Mouse (Mus musculus) lung, adult 18-20 months (tissue): Measurements from ENCODE around the gene Zfp541.

ENCODE experiments used
- DNase-seq, 2 experiments: peaks; one replicate each; pipeline ENCODE4 v3.0.0; 2022; ENCODE audit warnings: mixed read lengths in 2 of 2

The Zfp541 gene

GRCm38 (mm10) chr7:16044531-16044930 is 17.1 kb upstream of the Zfp541 start:
- no peak for DNase-seq

DNA sequence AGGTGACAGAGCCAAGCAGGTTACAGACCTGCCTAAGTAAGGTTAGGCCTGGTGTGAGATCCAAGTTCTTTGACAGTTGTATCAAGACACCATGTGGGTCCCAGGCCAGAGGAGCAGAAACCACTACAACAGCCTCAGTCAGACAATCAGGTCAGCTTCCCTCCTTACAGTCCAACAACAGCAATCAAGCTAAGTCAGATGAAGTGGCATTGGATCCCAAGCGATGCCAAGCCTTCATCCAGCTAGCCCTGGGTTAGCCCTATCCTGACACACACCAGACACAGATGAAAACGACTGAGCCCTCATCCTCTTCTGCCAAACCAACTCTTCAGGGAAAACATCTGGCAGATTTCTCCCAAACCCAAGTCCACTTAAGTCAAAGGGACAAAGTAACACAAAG is 16.1 kb upstream of the Zfp541 start:
- DNase-seq: no peak

DNA sequence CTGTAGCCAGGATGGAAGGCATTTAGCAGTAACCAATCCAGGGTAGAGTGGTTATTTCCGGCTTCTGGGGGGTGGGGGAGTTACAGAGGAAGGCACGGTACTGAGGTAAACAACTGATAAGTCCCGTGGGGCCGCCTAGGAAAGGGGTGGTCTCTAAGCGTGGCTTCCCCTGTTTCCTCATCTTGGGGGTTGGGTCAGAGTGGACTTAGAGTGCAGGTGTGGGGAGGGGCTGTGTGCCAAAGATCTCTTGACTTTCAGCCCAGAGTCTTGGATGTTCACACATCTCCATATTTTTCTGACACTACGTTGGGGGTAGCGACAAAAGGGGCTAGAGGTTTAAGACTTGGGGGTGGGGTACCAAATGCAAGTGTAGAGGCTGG is 15.5 kb upstream of the Zfp541 start:
- peak; percentile 82 to 86 for DNase-seq

DNA sequence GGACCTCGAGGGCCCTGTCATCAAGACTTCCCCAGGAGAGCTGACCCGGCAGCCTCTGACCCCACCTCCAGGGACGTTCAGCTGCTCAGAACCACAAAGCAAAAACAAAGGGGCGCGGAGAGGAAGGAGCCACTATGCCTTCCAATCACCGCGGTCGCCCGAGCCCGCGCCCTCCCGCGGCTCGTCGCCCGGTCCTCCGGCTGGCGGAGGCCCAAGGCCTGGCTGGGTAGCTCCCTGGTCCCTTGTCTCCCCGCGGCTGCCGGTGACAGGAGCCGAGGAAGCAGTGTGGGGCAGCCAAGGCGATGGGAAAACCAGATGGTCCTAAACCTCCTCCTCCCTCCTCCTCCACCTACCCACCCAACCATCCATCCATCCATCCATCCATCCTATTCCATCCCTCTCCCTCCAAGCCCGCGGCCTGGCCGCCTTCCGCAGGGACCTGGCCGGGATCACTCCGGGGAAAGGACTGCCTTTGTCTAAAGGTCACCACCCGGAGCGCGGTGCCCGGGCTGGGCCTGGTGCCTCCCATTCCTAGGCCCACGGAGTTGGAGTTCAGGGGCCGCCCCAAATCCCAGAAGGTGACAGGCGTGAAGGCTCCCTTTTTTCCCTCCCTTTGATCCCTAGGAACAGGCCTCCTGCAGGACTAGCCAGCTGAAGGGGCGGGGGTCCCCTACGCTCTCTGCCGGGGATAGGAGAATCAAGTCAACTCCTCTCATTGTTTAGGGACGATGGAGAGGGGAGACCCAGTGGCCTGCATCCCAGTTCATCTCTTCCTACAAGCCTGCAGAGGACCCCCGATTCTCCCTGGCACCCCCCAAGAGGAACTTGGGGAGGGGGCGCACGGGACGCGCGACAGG is 14.9 kb upstream of the Zfp541 start:
- DNase-seq: peak; percentile 81 to 86

DNA sequence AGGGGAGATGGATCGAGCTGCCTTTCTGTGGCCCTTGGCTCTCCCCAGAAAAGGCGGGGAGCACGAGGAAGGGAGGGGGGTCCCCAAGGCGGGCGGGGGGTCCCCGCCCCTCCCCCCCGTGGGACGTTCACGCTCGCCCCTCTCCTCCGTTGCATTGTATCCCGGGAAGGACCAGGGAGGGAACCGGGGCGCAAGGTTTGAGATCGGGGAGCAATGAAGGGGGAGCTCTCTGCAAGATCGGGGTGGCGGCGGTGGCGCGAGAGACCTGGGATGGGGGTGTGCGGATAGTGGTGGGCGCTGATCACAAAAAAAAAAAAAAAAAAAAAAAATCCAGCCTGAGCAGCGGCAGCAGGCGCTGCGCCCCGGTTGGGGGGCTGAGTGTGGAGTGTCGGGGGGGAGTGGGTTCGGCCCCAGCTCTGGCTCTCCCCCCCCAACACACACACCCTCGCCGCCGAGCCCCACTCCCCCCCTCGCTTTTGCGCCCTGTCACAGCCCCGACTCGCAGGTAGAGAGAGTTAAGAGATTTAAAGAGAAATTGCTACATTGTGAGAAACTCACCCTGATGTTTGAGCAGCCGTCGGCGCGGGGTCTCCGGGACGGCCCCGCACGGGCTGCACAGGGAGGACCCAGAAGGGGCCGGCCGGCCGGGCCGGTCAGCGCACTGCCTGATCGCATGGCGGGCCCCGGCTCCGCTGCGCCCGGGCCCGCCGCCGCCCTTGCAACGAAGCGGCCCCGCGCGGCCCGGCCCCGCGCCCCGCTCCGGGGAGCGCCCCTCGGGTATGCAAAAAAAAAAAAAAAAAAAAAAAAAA is 14.1 kb upstream of the Zfp541 start, which contains the start of gene Bicra:
Bicra (minus strand) TSS at position 584 of the 809 bp plus-strand sequence.
- DNase-seq: peak; percentile 80 to 87

DNA sequence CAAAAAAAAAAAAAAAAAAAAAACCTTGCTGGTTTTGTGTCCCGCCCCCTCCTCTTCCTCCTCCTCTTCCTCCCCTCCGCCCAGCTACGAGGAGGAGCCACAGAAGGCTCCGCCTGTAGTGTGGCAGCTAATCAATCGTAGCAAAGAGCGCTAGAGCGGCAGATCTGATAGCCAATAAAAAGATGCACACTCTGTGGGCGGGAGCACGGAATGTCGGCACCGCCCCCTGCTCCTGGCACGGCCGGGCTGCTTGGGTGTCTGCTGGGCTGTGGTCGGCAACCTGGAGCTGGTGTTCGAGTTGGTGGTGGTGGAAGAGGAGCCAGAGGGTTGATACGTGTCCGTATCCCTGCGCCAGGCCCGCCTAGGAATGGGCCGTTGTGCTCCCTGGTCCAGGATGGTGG is 13.4 kb upstream of the Zfp541 start:
- peak; percentile 97 for DNase-seq

DNA sequence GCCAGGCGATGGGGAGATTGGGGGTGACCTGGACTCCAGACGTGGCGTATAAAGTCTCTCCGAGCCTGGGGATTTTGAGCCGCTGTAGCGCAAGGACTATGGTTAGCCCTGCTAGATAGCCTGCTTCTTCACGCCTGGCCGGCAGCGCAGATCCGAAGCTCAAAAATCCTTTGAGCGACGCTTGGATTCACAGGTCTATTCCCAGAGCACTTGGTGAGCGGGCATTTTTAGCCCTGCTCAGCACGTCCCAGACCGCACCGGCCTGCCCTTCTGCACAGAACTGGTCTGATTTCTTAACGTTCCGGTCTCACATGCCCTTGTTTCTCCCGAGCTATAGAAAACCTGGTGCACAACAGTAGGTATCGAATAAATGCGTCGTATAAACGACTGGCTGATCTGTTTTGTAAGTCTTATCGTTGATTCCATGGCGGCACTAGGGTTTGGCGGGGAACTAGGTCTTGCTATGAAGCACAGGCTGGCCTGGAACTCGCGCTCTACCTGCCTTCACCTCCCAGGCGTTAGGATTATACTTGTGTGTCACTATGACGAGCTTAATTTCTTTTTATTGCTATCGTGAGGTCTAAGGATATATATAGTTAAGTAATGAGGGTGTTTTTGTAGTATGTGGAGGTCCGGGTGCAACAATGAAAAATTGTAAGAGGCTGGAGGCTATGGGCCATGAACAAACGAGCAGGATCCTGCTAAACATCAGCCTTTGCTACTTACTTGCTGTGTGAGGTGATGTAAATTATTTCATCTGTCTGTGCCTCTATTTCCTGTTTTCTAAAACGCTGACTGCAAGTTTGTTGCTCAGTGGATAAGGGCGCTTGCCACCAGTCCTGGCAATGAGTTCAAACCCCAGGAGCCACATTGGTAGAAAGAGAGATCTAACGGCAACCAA is 12.7 kb upstream of the Zfp541 start:
- DNase-seq: no peak

DNA sequence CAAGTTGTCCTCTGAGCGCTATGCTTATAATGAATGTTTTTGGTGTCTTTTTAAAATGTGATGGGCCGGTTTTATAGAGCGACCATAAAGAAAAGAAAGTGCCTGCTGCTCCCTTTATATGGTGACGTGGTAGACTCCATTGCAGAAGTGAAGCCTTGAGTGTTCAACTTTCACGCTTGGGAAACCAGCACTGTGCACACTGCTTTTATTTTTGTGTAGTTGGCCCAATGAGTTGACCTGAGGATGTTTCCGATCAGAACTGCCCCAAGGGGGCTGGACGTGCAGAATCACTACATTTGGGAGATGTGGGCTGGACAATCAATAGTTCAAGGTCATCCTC is 12.1 kb upstream of the Zfp541 start:
- no peak for DNase-seq

DNA sequence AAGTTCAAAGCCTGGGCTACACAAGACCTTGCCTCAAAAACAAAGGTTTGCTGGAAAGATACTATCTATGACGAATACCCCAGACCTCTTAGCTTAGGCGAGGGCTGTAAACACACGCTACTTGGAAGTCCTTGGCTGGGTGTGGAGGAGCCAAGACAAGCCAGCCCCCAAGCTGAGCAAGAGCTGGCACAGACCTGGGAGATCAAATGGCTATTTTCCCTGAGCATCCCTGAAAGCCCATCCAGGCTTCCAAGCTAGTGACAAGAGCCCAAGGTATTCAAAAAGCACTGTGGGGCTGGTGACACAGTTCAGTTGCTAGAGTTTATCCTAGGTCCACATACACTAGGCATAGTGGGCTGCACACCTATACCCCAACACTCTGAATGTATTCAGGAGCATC is 11.0 kb upstream of the Zfp541 start:
- no peak for DNase-seq

DNA sequence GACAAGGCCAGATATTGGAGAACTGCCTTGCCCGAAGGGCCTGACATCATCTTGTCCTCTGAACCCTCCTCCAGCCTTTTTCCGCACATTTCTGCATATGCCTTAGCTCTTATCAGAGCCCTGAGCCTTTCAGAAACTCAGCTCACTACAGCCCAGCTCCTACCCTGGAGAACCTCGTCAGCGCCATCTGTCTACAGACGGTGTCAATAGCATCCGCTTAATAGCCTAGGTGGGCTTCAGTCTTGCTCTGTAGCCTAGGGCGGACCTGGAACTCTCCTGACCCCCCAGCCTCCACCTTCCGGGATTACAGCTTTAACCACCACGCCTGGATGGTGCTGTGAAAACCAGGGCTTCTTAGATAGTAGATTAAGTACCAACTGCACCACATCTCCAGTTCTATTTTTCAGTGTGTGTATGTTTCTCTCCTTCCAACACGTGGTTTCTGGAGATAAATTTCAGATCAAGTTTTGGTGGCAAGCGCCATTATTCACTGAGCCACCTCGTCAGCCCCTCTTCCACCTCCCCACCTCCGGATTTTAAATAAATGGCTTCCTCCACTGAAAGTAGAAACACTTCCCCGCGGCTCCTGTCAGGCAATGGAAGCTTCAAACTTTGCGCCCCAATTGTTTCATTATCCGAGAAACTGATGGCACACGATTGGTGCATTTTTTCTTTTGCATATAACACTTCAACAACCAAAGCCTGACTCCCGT is 9.6 kb upstream of the Zfp541 start:
- DNase-seq: peak; percentile 79 to 83

DNA sequence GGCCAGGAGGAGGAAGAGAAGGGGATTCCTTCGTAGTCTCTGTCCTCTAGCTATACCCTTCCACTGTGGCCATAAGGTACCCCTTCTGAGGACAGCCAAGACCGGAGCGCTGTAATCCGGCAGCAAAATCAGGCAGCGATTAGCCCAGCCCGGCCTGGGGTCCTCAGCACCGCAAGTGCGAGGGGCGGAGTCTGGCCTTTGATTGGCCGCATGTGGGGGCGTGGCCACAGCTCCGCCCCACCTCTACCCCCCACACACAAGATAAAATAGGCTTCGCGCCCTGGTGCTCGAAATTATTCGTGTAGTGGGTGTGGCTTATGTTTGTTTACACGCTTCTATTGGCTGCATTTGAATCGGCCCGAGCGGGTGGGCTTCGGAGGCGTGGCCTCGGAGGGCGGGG is 8.9 kb upstream of the Zfp541 start:
- peak; percentile 95 for DNase-seq

DNA sequence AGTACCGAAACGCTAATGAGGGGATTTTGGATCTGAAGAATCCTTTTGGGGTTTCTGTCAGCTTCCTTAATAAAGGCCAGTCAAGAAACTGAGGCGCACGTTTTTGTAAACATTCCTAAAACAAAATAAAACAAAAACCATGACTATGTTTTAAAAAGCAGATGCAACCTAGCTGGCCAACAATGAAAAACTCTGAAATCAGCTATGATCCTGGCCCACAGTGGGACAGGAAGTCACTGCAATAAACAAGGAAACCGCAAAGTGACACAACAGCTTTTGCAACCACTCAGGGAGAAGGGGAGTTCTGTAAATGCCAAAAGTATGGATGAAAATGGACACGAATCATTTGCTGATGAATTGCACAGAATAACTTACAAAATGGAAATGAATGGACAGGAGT is 8.5 kb upstream of the Zfp541 start:
- no peak for DNase-seq

DNA sequence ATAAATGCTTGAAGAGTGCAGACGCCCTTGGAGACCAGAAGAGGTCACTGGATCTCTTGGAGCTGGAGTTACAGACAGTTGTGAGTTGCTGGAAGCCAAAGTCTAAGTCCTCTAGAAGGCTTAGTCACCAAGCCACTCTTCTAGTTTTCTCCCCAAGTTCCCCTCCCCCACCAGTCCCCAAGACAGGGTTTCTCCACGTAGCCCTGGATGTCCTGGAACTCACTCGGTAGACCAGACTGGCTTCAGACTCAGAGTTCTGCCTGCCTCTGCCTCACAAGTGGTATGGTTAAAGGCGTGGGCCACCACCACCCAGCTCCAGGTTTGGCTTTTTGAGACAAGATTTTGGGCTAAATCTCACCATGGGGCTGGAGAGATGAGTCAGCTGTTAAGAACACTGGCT is 6.6 kb upstream of the Zfp541 start:
- DNase-seq: no peak

GRCm38 (mm10) chr7:16055665-16056064 is 5.9 kb upstream of the Zfp541 start:
- no peak for DNase-seq

DNA sequence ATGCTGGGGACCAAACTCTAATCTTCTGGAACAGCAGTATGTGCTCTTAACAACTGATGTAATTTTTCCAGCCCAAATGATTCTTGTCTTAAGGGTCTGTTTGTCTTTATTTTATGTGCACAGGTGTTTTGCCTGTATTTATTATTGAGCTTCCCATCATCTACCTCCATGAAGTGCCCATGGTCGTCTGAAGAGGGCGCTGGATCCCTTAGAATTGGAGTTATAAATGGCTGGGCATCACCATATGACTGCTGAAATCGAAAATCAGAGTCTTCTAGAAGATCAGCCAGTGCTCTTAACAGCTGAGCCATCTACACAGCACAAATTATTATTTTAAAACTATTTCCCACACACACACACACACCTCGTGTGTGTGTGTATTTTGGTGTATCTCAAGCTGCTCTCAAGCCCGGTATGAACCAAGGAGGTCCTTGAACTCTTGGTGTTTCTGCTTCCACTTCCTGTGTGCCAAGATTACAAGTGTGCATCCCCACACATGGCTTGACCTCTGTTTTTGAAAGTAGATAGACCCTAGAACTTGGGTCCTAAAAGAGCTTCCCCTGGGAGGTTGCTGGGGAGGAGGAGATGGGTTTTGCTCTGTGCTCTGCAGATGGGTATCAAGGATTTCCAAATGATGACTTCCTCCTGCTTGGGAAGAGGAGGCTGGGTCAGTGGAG is 5.0 kb upstream of the Zfp541 start:
- DNase-seq: peak in 1 of 2 experiments; percentile 38

- peak; percentile 62 to 74 for DNase-seq
Observed at GRCm38 (mm10) chr7:16057136-16057534, 4.5 kb upstream of the Zfp541 start.

DNA sequence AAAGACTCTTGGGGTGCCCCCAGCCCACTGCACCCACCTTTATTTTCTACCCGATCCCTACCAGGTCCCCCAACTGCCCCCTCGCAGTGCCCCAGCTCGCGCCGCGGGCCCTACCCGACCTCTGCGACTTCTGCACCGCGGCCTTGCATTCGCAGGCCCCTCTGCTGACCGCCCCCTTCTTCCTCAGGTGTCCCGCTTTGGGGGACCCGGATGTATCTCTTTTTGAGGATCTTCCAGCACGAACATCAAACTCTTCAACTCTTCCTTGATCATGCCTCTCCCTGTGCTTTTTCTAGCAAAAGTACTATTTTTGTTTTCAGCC is 446 bp downstream of the Zfp541 start:
- no peak for DNase-seq

GRCm38 (mm10) chr7:16063490-16063889 is 1.9 kb downstream of the Zfp541 start:
- no peak for DNase-seq

DNA sequence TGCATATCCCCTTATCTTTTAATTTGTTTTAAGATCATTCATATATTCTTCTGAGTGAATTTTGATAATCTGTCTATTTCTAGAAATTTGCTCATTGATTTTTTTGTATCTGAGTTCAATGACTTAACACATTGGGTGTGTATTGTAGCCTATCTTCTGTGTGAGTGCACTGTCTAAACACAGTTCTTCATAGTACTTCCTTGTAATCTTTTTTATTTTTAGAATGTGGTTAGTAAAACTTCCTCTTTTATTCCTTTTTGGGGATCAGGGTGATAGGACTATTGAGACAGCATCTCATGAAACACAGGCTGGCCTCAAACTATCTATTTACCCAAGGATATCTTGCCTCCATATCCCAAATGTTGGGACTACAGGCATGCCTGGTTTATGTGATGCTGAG is 9.2 kb downstream of the Zfp541 start:
- no peak for DNase-seq

DNA sequence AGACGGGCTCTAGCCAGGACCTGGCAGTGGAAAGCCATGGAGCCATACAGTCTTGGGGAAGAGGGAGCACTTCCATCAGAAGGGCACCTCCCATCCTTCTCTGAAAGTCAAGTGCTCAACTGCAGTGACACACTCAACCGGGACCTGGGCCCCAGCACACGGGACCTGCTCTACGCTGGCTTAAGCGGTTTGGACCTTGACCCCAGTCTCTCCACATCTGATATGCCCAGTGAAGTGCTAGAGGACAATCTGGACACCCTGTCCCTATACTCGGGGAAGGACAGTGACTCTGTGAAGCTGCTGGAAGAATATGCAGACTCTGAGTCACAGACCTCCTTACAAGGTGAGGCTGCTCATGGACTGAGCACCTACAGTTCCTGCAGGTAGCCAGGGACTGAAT is 10.3 kb downstream of the Zfp541 start:
- DNase-seq: no peak

GRCm38 (mm10) chr7:16079947-16080346 is 18.3 kb downstream of the Zfp541 start:
- DNase-seq: no peak

GRCm38 (mm10) chr7:16080581-16080980 is 19.0 kb downstream of the Zfp541 start:
- no peak for DNase-seq
